Mouse (Mus musculus) ES-E14 (cell line): ENCODE measurements at regions not wholly inside any gene's neighbourhood (a gene's known extent, or its start where the extent isn't known, plus 50 kb on each side); places are given as distances from the start of the nearest gene placed in this dataset.

Experiments
- DNase-seq: peaks from one replicate; pipeline ENCODE4 v3.0.0-alpha.2; 2013; ENCODE audit warnings: low read depth, low spot score
- H3K27ac ChIP-seq: 2 replicates; pipeline ENCODE4 v1.5.1; 2012; ENCODE audit warnings: low read depth, mild to moderate bottlenecking, low read length, moderate library complexity, mixed read lengths; ENCODE audit not compliant: poor library complexity, insufficient read depth, severe bottlenecking
- H3K36me3 ChIP-seq: 2 replicates; pipeline ENCODE4 v1.6.1; 2012; ENCODE audit warnings: mild to moderate bottlenecking, low read length, moderate library complexity, mixed read lengths; ENCODE audit not compliant: control insufficient read depth, poor library complexity, insufficient read depth, severe bottlenecking
- H3K4me1 ChIP-seq, 2 experiments: fragments of 150-350 bp in 1 of 2; sonication (generic) in 1 of 2; 2 replicates each; pipeline ENCODE4 v1.6.1; 2012; ENCODE audit warnings: low read length in 2 of 2, mild to moderate bottlenecking in 1 of 2, mixed read lengths in 1 of 2; ENCODE audit not compliant: control insufficient read depth in 2 of 2, insufficient read depth in 2 of 2, poor library complexity in 1 of 2
- H3K4me3 ChIP-seq, 2 experiments: fragments of 150-350 bp in 1 of 2; sonication (generic) in 1 of 2; 2 replicates each; pipeline ENCODE4 v1.5.1; 2012; ENCODE audit warnings: low read length in 2 of 2, low read depth in 1 of 2, mild to moderate bottlenecking in 1 of 2, mixed read lengths in 1 of 2; ENCODE audit not compliant: insufficient read depth in 1 of 2, poor library complexity in 1 of 2, severe bottlenecking in 1 of 2
- H3K9ac ChIP-seq: 2 replicates; pipeline ENCODE4 v1.6.1; 2012; ENCODE audit warnings: low read depth, mild to moderate bottlenecking, low read length, mixed read lengths; ENCODE audit not compliant: poor library complexity, insufficient read depth, severe bottlenecking
- H3K9me3 ChIP-seq: fragments of 150-350 bp; sonication (generic); 2 replicates; pipeline ENCODE4 v1.6.1; 2012; ENCODE audit warnings: low read depth, mild to moderate bottlenecking, low read length; ENCODE audit not compliant: control insufficient read depth, insufficient read depth
- CHD2 ChIP-seq: IDR thresholded peaks from 2 replicates; pipeline ENCODE4 v1.6.1; 2014; ENCODE audit warnings: mild to moderate bottlenecking, low read depth, low read length, inconsistent platforms
- HCFC1 ChIP-seq: IDR thresholded peaks from 2 replicates; pipeline ENCODE4 v1.6.1; 2012; ENCODE audit warnings: low read length, inconsistent platforms, borderline replicate concordance; ENCODE audit not compliant: insufficient read depth
- MAFK ChIP-seq: IDR thresholded peaks from 2 replicates; pipeline ENCODE4 v1.6.1; 2014; ENCODE audit warnings: mild to moderate bottlenecking, low read depth, low read length, inconsistent platforms; ENCODE audit not compliant: insufficient read depth
- ZC3H11A ChIP-seq: IDR thresholded peaks from 2 replicates; pipeline ENCODE4 v1.6.1; 2012; ENCODE audit warnings: low read depth, mild to moderate bottlenecking, inconsistent platforms, low read length, borderline replicate concordance
- ZNF384 ChIP-seq: IDR thresholded peaks from 2 replicates; pipeline ENCODE4 v1.6.1; 2012; ENCODE audit warnings: low read depth, low read length, inconsistent platforms
- in situ Hi-C, 2 experiments: fragments of 600-800 bp; cut with MboI; formaldehyde crosslinking; loops; one replicate each; pipeline ENCODE4 v1.15.1; 2025; ENCODE audit warnings: low sequenced_read_pairs in 2 of 2, inconsistent platforms in 1 of 2; ENCODE audit not compliant: unreplicated experiment in 2 of 2

GRCm38 (mm10) chr3:130796531-130796930 lies 66.3 kb upstream of the Rpl34 start:
- Histone ChIP-seq H3K9me3 (no peaks in the 10 kb centered on the region), H3K27ac (no peak overlapping the region), H3K4me1 (peaks cover 2% of the 10 kb centered on the region in 2 experiments; a peak in 1 of 4 replicates), H3K36me3 (no peaks in the 10 kb centered on the region), H3K9ac (no peak overlapping the region), H3K4me3 (no peak overlapping the region)
- in situ Hi-C loops, result no loop called here
- no peak for TF ChIP-seq CHD2
- no peak for TF ChIP-seq HCFC1
- TF ChIP-seq ZNF384, result no peak
- TF ChIP-seq ZC3H11A, result no peak
- no peak for TF ChIP-seq MAFK
- no peak for DNase-seq

- Histone ChIP-seq H3K4me1 (peaks cover 2% of the 10 kb centered on the region in 2 experiments; a peak in 1 of 4 replicates), H3K9me3 (no peaks in the 10 kb centered on the region), H3K27ac (no peak overlapping the region), H3K36me3 (no peaks in the 10 kb centered on the region), H3K9ac (no peak overlapping the region), H3K4me3 (no peak overlapping the region)
- no peak for TF ChIP-seq CHD2
- DNase-seq, result no peak
- in situ Hi-C loops, result no loop called here
Measured at GRCm38 (mm10) chr3:130795396-130795795, 65.2 kb upstream of the Rpl34 start.

DNA sequence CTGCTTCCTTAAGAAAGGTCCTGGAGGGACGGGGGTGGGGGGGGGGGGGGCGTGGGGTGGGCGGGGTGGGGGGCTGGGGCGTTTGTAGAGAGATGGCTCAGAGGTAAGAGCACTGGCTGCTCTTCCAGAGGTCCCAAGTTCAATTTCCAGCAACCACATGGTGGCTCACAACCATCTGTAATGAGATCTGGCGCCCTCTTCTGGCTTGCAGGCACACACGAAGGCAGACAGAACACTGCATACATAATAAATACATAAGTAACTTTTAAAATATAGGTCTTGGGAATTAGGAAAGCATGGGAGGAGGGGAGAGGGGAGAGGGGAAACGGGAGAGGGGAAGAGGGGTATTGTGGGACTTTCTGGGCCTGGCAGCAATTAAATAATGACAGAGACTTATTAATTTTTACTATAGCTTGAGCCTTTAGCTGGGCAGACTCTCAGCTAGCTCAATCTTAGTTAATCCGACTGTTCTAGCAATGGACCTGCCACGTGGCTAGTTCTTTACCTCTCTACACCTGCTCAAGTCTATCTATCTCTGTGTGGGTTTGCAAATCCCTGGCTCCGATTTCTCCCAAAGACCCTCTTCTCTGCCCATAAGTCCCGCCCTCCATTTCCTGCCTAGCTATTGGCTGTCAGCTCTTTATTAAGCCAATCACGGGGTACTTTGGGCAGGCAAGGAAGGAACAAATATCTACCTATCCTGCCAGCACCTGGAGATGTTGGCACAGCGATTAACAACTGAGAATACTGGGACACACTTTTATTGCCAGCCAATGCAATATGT lies 64.1 kb upstream of the Rpl34 start:
- Histone ChIP-seq H3K4me1 (peaks cover 2% of the 10 kb centered on the region in 2 experiments; a peak in 1 of 4 replicates), H3K27ac (no peak overlapping the region), H3K36me3 (no peaks in the 10 kb centered on the region), H3K9me3 (no peaks in the 10 kb centered on the region), H3K4me3 (no peak overlapping the region), H3K9ac (no peak overlapping the region)
- DNase-seq, result no peak
- in situ Hi-C loops, result no loop called here
- TF ChIP-seq MAFK, result no peak
- TF ChIP-seq ZC3H11A, result no peak
- no peak for TF ChIP-seq HCFC1
- no peak for TF ChIP-seq ZNF384
- TF ChIP-seq CHD2, result no peak

GRCm38 (mm10) chr3:130780706-130781240 lies 50.6 kb upstream of the Rpl34 start:
- Histone ChIP-seq H3K9me3 (no peaks in the 10 kb centered on the region), H3K9ac (no peak overlapping the region), H3K4me3 (no peak overlapping the region), H3K4me1 (no peaks in the 10 kb centered on the region), H3K36me3 (no peaks in the 10 kb centered on the region), H3K27ac (no peak overlapping the region)
- TF ChIP-seq CHD2 (no peak), ZNF384 (no peak), HCFC1 (no peak), ZC3H11A (no peak), MAFK (no peak)
- in situ Hi-C loops, result no loop called here
- no peak for DNase-seq
